Mouse (Mus musculus) layer of hippocampus, adult 2 months (tissue): Measurements from ENCODE around the gene Epor. TPM values are rescaled to one million over a fixed set of nuclear protein-coding genes. Genes with fewer than 3 reads are reported as not detected.

Source experiments
- DNase-seq, 2 experiments: peaks; one replicate each; pipeline ENCODE4 v3.0.0; 2022; ENCODE audit warnings: low spot score in 2 of 2
- H3K27ac ChIP-seq: fragments of 200-600 bp; 2 replicates; pipeline ENCODE4 v1.8.1; 2022
- H3K4me3 ChIP-seq: fragments of 200-600 bp; 2 replicates; pipeline ENCODE4 v1.8.1; 2022; ENCODE audit warnings: mild to moderate bottlenecking
- CTCF ChIP-seq: fragments of 200-600 bp; conservative IDR thresholded peaks from 2 replicates; pipeline ENCODE4 v1.8.1; 2022; ENCODE audit warnings: antibody characterized with exemption, mild to moderate bottlenecking, moderate library complexity
- total RNA-seq, 2 experiments: library from RNA; stranded (reverse); gene quantifications; 2 replicates each; pipeline ENCODE4 v1.2.3; 2021

Gene Epor
- total RNA-seq, 2 experiments from 2014 or later = 7.8 to 9.1 TPM

GRCm38 (mm10) chr9:21988421-21989101 lies 25.3 kb upstream of the Epor start:
- no peak overlapping the region for H3K27ac ChIP-seq
- TF ChIP-seq CTCF = peak; percentile 15; the same call in 1 of the 2 replicates
- DNase-seq = no peak
- peak overlapping the region; percentile 52 for H3K4me3 ChIP-seq

- no peak for TF ChIP-seq CTCF
- DNase-seq = no peak
- no peak overlapping the region for H3K27ac ChIP-seq
- H3K4me3 ChIP-seq = no peak overlapping the region; the same call in 1 of the 2 replicates
Observed at GRCm38 (mm10) chr9:21987592-21988342, 24.5 kb upstream of the Epor start.

- Histone ChIP-seq H3K27ac (no peak overlapping the region), H3K4me3 (no peak overlapping the region)
- no peak for TF ChIP-seq CTCF
- DNase-seq = no peak
Observed at GRCm38 (mm10) chr9:21983911-21984310, 20.6 kb upstream of the Epor start.

GRCm38 (mm10) chr9:21978398-21979128 lies 15.3 kb upstream of the Epor start:
- TF ChIP-seq CTCF = no peak

GRCm38 (mm10) chr9:21977972-21978371 lies 14.7 kb upstream of the Epor start:
- DNase-seq = no peak
- H3K4me3 ChIP-seq = no peak overlapping the region
- no peak overlapping the region for H3K27ac ChIP-seq
- peak; percentile 82 for TF ChIP-seq CTCF

More at GRCm38 (mm10) chr9:21978398-21979128, 15.3 kb upstream of the Epor start:
- H3K4me3 ChIP-seq = no peak overlapping the region
- no peak for DNase-seq
- H3K27ac ChIP-seq = no peak overlapping the region

- no peak for DNase-seq
- TF ChIP-seq CTCF = no peak
- Histone ChIP-seq H3K27ac (no peak overlapping the region), H3K4me3 (no peak overlapping the region)
Observed at GRCm38 (mm10) chr9:21977331-21977730, 14.0 kb upstream of the Epor start.

GRCm38 (mm10) chr9:21976626-21977175 lies 13.4 kb upstream of the Epor start:
- no peak for TF ChIP-seq CTCF
- DNase-seq = no peak
- H3K4me3 ChIP-seq = no peak overlapping the region
- no peak overlapping the region for H3K27ac ChIP-seq

GRCm38 (mm10) chr9:21969304-21969703 lies 6.0 kb upstream of the Epor start:
- H3K27ac ChIP-seq = no peak overlapping the region
- no peak for DNase-seq
- H3K4me3 ChIP-seq = no peak overlapping the region
- TF ChIP-seq CTCF = no peak

- TF ChIP-seq CTCF = no peak
- DNase-seq = no peak
- Histone ChIP-seq H3K27ac (no peak overlapping the region), H3K4me3 (no peak overlapping the region)
Observed at GRCm38 (mm10) chr9:21968883-21969282, 5.6 kb upstream of the Epor start.

GRCm38 (mm10) chr9:21962416-21963059 lies 768 bp downstream of the Epor start:
- DNase-seq = peak; percentile 75 to 84
- peak; percentile 56 for TF ChIP-seq CTCF
- Histone ChIP-seq H3K27ac (peak overlapping the region; percentile 80), H3K4me3 (peak overlapping the region; percentile 61)

GRCm38 (mm10) chr9:21962010-21962409 lies 1.3 kb downstream of the Epor start:
- Histone ChIP-seq H3K27ac (peak overlapping the region; percentile 80), H3K4me3 (peak overlapping the region; percentile 61)
- DNase-seq = no peak
- no peak for TF ChIP-seq CTCF

- peak overlapping the region; percentile 80; the same call in 1 of the 2 replicates for H3K27ac ChIP-seq
- no peak for DNase-seq
- TF ChIP-seq CTCF = no peak
- H3K4me3 ChIP-seq = peak overlapping the region; percentile 61
Observed at GRCm38 (mm10) chr9:21961366-21961980, 1.8 kb downstream of the Epor start.
